Mouse (Mus musculus) hindbrain, embryonic 13.5 days (tissue): ENCODE results near the gene C130026I21Rik. TPM values are rescaled to one million over a fixed set of nuclear protein-coding genes. Genes with fewer than 3 reads are reported as not detected.
"Not testable (repeated sequence)": the region's sequence is repeated elsewhere in the genome, so short reads cannot be mapped to it uniquely, and the experiment has no call there.

Experiments
- ATAC-seq: fragments of 200-750 bp; cut with Nextera tagmentation; 2 replicates; pipeline ENCODE4 v1.8.0; 2017; ENCODE audit warnings: moderate TSS enrichment; ENCODE audit not compliant: low FRiP score
- H3K27ac ChIP-seq: fragments of 300-500 bp; sonication (generic); 2 replicates; pipeline ENCODE4 v1.5.1; 2015; ENCODE audit warnings: inconsistent platforms, mild to moderate bottlenecking, moderate library complexity
- H3K27me3 ChIP-seq: fragments of 300-500 bp; sonication (generic); 2 replicates; pipeline ENCODE4 v1.6.1; 2015; ENCODE audit warnings: mild to moderate bottlenecking, inconsistent platforms
- H3K36me3 ChIP-seq: fragments of 300-500 bp; sonication (generic); 2 replicates; pipeline ENCODE4 v1.6.1; 2015; ENCODE audit warnings: mild to moderate bottlenecking, inconsistent platforms
- H3K4me1 ChIP-seq: fragments of 300-500 bp; sonication (generic); replicated peaks from 2 replicates; pipeline ENCODE4 v1.6.1; 2015; ENCODE audit warnings: inconsistent platforms
- H3K4me2 ChIP-seq: fragments of 300-500 bp; sonication (generic); 2 replicates; pipeline ENCODE4 v1.6.1; 2015; ENCODE audit warnings: inconsistent platforms, mild to moderate bottlenecking, moderate library complexity
- H3K4me3 ChIP-seq: fragments of 300-500 bp; sonication (generic); 2 replicates; pipeline ENCODE4 v1.5.1; 2015; ENCODE audit warnings: mild to moderate bottlenecking, inconsistent platforms
- H3K9ac ChIP-seq: fragments of 300-500 bp; sonication (generic); 2 replicates; pipeline ENCODE4 v1.6.1; 2015; ENCODE audit warnings: mild to moderate bottlenecking, inconsistent platforms
- H3K9me3 ChIP-seq: fragments of 300-500 bp; sonication (generic); 2 replicates; pipeline ENCODE4 v1.6.1; 2016; ENCODE audit warnings: inconsistent platforms
- WGBS: fragments of 180-500 bp; shearing (Covaris S2); methylation state at CpG from one replicate; pipeline ENCODE4 v1.1.7; 2015; 5-methylcytosine and 5-hydroxymethylcytosine counted together
- polyA plus RNA-seq: library from polyadenylated mRNA; unstranded; fragments of >200 nt; fragmentation: Nextera tagmentation; extraction: Ambion mirVana; gene quantifications from 2 replicates; pipeline ENCODE4 v1.2.1, GENCODE M21; 2015

Gene C130026I21Rik
- polyA plus RNA-seq, 1 experiment from 2014 or later = 0.69 TPM

DNA sequence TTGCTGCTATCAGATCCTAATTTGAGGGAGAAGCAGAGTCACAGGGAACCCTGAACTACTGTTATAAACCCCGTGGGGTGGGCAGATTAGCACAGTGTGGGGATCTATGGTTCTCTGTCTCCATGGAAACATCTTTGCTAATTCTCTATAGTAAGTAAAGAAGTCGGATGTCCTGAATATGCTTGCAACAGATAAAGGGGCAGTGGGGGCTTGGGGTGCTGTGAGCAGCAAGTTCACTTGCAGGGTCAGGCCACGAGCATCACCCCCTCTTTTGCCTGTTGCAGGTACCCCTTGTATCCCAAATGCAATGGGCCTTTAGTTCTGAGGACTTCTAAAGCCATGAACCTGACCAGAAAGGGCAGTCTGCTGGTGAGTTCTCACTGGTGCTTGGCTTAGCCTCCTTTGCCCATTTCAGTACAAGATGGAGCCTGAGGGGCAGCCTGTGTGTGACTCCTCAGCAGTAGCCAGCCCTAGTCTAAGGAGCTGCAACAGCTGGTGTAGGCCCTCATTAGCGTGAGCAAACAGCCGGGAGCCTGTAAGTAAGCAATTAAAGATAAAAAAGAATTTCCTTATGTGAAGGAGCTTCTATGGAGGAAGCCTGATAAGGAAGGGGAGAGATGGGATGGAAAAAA lies 276.6 kb downstream of the C130026I21Rik start:
- H3K27me3 ChIP-seq, H3K9me3 ChIP-seq, H3K4me2 ChIP-seq, H3K27ac ChIP-seq, H3K36me3 ChIP-seq, H3K4me1 ChIP-seq, H3K9ac ChIP-seq, H3K4me3 ChIP-seq: not testable (repeated sequence)
- ATAC-seq = peak; percentile 73; the same call in 1 of the 2 replicates
- WGBS = 72% methylated on average over 2 of the region's 5 CpGs

DNA sequence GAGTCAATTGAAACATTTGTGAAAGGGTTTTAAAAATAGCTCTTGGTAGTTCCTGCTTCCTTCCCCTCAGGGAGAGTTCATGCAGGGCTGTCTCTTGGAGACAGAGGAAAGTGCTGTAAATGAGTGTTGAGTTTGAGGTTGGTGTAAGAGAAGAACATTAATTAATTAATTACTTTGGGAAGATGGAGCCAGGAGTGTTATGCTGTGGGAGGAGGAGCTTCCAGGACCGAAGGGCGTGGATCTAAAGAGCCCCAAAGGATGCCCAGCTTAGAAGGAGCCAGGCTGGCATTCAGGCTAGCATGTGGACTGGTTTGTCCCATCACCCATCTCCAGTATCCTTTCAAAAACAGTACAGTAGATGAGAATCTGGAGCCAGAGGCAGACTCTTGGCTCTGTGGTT lies 277.1 kb downstream of the C130026I21Rik start:
- not testable (repeated sequence) for H3K4me2 ChIP-seq, H3K36me3 ChIP-seq, H3K4me3 ChIP-seq, H3K4me1 ChIP-seq, H3K27me3 ChIP-seq, H3K27ac ChIP-seq, H3K9me3 ChIP-seq, H3K9ac ChIP-seq
- no CpG with 5 or more reads among the region's 2 CpGs for WGBS
- ATAC-seq = peak; percentile 43; the same call in 1 of the 2 replicates

DNA sequence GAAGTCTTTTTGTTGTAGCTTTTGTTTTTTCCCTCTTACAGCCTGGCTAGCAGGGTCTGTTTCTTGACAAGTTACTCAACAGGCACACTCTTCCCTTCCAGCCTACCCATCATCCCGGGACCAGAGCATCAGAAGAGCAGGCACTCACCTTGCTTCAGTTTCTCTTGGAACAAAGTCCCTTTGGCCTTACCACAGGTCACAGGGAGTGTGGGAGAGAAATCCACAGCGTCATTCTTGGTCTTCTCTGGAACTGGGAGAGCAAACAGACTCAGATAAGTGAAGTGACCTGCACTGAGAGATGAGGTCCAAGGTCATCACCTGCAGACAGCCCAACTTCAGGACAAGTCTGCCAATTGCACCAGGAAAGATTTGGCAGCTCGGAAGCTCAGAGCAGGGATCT lies 277.5 kb downstream of the C130026I21Rik start:
- not testable (repeated sequence) for ATAC-seq, H3K9ac ChIP-seq, H3K4me3 ChIP-seq, H3K9me3 ChIP-seq, H3K27me3 ChIP-seq, H3K4me2 ChIP-seq, H3K4me1 ChIP-seq, H3K27ac ChIP-seq, H3K36me3 ChIP-seq
- WGBS = no CpG with 5 or more reads among the region's 3 CpGs

DNA sequence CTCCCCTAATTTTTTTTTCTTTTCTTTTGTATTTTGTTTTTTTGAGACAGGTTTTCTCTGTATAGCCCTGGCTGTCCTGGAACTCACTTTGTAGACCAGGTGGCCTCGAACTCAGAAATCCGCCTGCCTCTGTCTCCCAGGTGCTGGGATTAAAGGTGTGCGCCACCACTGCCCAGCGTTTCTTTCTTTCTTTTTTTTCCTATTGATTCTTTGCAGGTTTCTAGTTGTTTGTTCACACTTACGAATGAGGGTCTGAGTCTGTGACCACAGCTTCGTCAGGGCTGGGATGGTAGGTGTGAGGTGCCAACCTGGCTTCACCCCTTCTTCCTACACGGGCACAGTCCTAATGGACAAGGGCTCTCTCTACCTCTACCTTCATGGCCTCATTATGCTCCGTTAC lies 281.3 kb downstream of the C130026I21Rik start:
- not testable (repeated sequence) for H3K36me3 ChIP-seq, H3K27me3 ChIP-seq, H3K9me3 ChIP-seq, H3K4me2 ChIP-seq, H3K27ac ChIP-seq, H3K4me1 ChIP-seq, H3K4me3 ChIP-seq, H3K9ac ChIP-seq, ATAC-seq
- 90% methylated on average over 8 of the region's 8 CpGs for WGBS

DNA sequence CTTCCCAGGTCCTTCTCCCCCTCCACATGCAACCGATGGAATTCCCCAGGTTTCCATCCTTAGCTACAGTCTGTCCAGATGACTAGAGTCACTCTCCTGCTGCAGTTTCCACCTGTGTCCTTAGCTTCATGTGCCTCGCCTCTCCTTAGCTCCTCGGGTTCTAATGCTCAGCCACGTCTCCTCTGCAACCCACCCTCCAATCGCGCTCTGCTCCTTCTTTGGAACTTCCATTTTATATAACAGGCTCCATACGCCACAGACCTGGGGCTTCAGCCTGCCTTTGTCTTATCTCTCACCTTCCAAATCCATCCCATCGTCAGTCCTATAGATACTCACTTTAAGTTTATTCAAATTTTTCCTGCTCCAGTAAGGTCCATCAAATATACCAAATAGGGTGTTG lies 282.6 kb downstream of the C130026I21Rik start:
- H3K9ac ChIP-seq, H3K27me3 ChIP-seq, ATAC-seq, H3K27ac ChIP-seq, H3K4me3 ChIP-seq, H3K9me3 ChIP-seq, H3K4me2 ChIP-seq, H3K4me1 ChIP-seq, H3K36me3 ChIP-seq: not testable (repeated sequence)
- WGBS = 78% methylated on average over 7 of the region's 8 CpGs

DNA sequence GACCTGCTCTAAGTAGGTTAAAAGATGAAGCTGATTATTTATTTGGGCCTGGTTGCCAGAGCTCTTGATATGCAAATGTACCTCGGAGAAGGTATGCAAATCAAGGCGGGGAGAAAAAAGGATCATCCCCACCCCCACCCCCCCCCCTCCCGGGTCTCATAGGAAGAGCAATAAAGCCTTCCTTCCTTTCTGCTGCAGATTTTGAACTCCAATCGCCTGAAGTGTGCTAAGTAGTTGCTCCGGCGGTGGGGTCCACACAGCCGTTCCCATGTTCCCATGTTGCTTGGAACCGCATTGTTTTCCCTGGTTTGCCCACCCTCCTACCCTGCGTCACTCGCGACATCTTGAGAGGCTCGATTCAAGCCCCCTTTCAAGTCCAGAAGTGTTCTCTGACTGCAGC lies 308.6 kb downstream of the C130026I21Rik start:
- Histone ChIP-seq H3K4me3 (peak overlapping the region; percentile 27), H3K27ac (peak overlapping the region; percentile 64; the same call in 1 of the 2 replicates), H3K4me2 (peak overlapping the region; percentile 49)
- 3% methylated on average over 12 of the region's 12 CpGs for WGBS
- H3K27me3 ChIP-seq, H3K9me3 ChIP-seq, H3K36me3 ChIP-seq, ATAC-seq, H3K4me1 ChIP-seq, H3K9ac ChIP-seq: not testable (repeated sequence)

DNA sequence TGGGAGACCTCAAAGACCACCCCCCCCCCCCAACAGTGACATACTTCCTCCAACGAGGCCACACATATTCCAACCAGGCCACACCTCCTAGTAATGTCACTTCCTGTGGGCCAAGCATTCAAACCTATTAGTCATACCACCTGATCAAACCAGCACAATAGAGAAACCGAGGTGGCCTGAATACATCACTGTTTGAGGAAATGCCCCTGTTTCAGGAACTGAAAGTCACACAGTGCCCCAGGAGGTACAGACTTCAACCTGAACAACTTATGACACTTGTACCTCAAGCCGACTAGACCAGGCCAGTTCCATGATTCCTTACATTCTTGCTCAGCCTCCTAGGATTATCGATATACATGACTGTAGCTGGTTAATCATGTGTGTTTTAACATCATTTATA lies 312.7 kb downstream of the C130026I21Rik start:
- ATAC-seq, H3K9me3 ChIP-seq, H3K4me1 ChIP-seq, H3K9ac ChIP-seq, H3K4me2 ChIP-seq, H3K36me3 ChIP-seq, H3K4me3 ChIP-seq, H3K27me3 ChIP-seq, H3K27ac ChIP-seq: not testable (repeated sequence)
- 85% methylated on average over 4 of the region's 4 CpGs for WGBS

DNA sequence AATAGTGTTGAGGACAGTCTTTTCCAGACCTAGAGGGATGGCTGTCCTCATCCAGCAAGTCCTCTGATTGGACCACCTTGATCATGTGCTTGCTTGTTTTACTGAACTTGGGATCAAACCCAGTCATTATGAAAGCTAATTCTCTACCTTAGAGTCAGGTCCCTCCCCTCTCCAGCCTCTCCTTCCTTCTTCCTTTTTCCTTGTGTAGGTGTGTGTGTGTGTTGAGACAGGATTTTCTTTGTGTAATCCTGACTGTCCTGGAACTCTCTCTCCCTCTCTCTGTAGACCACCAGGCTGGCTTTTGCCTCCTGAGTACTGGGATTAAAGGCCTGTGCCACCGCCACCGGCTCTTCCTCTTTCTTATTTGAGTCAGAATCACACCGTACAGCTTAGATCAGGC lies 313.6 kb downstream of the C130026I21Rik start:
- H3K9me3 ChIP-seq, H3K27me3 ChIP-seq, H3K4me2 ChIP-seq, H3K4me1 ChIP-seq, H3K36me3 ChIP-seq, H3K27ac ChIP-seq, ATAC-seq, H3K9ac ChIP-seq, H3K4me3 ChIP-seq: not testable (repeated sequence)
- WGBS = 95% methylated on average over 3 of the region's 3 CpGs

DNA sequence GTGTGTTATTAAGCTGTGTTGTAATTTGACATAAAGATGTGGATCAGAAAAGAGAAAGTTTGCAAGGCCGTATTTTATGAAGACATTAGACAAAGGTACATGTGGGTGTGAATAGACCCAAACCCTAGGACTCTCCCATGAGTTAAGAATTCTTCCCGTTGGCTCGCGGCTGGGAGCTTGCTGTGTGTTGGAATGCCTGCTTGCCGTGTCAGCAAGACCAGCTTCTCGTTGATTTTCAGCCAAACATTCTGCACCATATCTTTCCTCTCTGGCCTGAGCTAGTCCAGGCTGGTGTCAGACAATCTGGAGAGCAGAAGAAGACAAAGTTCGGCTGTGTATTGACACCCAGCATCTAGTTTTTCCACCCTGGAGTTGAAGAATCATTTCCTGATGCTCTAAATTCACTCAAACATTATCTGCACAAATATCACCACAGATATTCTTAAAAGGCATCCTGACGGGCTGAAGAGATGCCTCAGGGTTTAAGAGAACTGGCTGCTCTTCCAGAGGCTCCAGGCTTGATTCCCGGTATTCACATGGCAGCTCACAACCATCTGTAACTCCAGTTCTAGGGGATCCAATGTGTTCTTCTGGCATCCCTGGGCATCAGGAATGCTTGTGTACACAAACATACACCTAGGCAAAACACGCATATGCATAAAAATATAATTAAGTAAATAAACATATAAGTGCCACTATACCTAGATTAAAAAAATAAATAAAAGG lies 317.7 kb downstream of the C130026I21Rik start:
- Histone ChIP-seq H3K9ac (no peak overlapping the region), H3K27me3 (no peaks in the 10 kb centered on the region), H3K4me1 (no peaks in the 10 kb centered on the region), H3K27ac (no peak overlapping the region), H3K36me3 (no peaks in the 10 kb centered on the region), H3K4me2 (no peak overlapping the region), H3K9me3 (peaks cover 4% of the 10 kb centered on the region; the same call in 1 of the 2 replicates), H3K4me3 (no peak overlapping the region)
- ATAC-seq = no peak
- 89% methylated on average over 10 of the region's 10 CpGs for WGBS

DNA sequence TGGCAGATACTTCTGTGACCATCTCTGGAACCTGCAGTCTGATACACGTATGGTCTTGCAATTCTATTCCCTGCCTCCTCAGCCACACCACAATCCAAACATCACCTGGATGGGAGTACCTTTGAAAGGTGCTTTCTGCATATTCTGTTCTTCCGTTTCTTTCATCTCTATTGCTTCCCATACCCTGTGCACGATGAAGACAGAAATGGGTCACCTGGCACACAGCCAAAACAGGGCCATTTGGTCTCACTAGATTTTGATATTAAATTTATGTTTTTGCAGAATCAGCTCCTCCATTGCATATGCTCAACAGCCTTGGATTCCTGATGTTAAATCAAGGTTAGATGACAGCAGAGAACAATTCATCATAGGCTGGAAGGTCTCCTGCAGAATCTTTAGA lies 318.8 kb downstream of the C130026I21Rik start:
- ATAC-seq = no peak
- Histone ChIP-seq H3K9ac (no peak overlapping the region), H3K27ac (no peak overlapping the region), H3K4me2 (no peak overlapping the region), H3K27me3 (no peaks in the 10 kb centered on the region), H3K9me3 (no peaks in the 10 kb centered on the region), H3K4me3 (no peak overlapping the region), H3K36me3 (no peaks in the 10 kb centered on the region), H3K4me1 (no peaks in the 10 kb centered on the region)
- WGBS = 91% methylated on average over 3 of the region's 3 CpGs

DNA sequence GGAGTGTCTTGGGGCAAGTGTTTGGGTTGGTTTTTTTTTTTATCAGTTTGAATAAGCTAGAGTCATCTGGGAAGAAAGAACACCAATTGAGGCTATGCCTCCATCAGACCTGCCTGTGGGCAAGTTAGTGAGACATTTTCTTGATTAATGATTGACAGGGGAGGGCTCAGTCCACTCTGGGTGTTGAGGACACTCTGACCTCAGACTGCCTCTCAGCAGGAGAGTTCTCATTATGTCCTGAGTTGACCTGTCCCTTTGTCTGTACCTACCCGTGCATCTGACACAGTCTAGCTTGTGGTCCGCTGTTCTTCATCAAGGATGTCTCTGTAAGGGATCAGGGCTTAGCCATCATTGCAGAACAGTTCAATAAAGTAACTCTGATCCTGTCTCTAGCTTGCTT lies 323.0 kb downstream of the C130026I21Rik start:
- H3K9me3 ChIP-seq = no peaks in the 10 kb centered on the region; the same call in 1 of the 2 replicates
- WGBS = 66% methylated on average over 2 of the region's 2 CpGs
- no peak overlapping the region for H3K9ac ChIP-seq
- no peaks in the 10 kb centered on the region for H3K36me3 ChIP-seq
- no peak for ATAC-seq
- no peak overlapping the region for H3K4me3 ChIP-seq
- H3K27me3 ChIP-seq = no peaks in the 10 kb centered on the region
- H3K4me1 ChIP-seq = no peaks in the 10 kb centered on the region
- H3K4me2 ChIP-seq = no peak overlapping the region
- H3K27ac ChIP-seq = no peak overlapping the region

DNA sequence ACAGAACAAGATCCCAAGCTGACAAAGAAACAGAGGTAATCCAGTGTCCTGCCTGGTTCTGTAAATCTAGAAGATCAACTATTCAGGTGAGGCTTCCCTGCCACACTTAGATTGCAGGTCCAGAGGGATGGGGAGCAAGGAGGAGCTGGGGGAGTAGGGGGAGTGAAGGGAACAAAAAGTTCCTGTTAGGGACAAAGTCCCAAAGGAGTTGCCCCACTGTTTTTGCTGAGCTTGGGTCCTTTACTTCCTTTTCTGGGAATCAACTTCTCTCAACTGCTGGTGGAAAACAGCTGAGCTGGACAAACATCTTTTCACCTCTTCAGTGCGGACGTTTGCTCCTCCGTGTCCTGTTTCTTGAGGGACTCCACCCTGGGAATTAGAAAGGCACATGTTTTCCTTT lies 324.4 kb downstream of the C130026I21Rik start:
- Histone ChIP-seq H3K4me2 (no peak overlapping the region), H3K27me3 (no peaks in the 10 kb centered on the region), H3K9ac (no peak overlapping the region), H3K9me3 (no peaks in the 10 kb centered on the region; the same call in 1 of the 2 replicates), H3K4me1 (no peaks in the 10 kb centered on the region), H3K27ac (no peak overlapping the region), H3K36me3 (no peaks in the 10 kb centered on the region), H3K4me3 (no peak overlapping the region)
- 85% methylated on average over 3 of the region's 3 CpGs for WGBS
- no peak for ATAC-seq

DNA sequence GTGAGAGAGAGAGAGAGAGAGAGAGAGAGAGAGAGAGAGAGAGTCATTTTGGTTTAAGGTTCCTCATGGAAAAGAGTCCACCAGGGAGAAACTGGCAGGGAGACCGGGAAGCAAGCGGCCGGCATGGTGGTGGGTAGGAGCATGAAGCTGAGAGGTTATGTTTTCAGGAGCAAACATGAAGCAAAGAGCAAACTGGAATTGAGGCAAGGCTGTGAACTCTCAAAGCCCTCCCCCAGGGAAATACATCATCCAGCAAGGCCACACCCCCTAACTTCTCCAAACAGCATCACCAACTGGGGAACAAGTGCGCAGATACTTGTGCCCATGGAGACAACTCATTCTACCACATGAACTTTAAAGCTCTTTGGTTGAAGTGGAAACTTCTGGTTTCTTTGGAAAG lies 326.8 kb downstream of the C130026I21Rik start:
- Histone ChIP-seq H3K4me3 (no peak overlapping the region), H3K27me3 (no peaks in the 10 kb centered on the region), H3K27ac (no peak overlapping the region), H3K9ac (no peak overlapping the region), H3K4me1 (no peaks in the 10 kb centered on the region), H3K36me3 (no peaks in the 10 kb centered on the region), H3K9me3 (no peaks in the 10 kb centered on the region; the same call in 1 of the 2 replicates), H3K4me2 (no peak overlapping the region)
- ATAC-seq = no peak
- WGBS = 92% methylated on average over 4 of the region's 4 CpGs
